Mouse (Mus musculus): ENCODE measurements around the gene Aplp2.

Aplp2 gene

GRCm38 (mm10) chr9:31127876-31128465, 83.6 kb downstream of the Aplp2 start:
- DNase-seq (ENCODE audit: low spot score in 2 of 2) = no peak

GRCm38 (mm10) chr9:31126079-31126478, 85.5 kb downstream of the Aplp2 start:
- no peak for DNase-seq (ENCODE audit: low spot score in 2 of 2)

GRCm38 (mm10) chr9:31122464-31123030, 89.1 kb downstream of the Aplp2 start:
- DNase-seq (ENCODE audit: low spot score in 2 of 2) = no peak

DNA sequence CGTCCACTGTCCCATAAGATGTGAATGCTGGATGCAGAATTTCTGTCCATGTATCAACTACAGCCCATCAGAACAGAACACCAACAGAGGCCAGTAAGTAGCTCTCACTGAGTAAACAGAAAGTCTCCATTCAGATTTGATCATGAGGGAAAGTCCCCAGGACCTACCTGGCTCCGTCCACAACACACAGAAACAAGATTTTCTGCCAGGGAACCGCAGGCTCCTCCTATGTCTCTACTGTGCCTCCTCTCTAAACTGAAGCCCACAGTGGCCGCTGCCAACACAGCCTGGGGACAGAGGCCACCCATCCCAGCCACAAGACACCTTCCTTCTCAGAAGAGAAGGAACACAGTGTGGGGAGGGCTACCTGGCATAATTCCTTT, 91.1 kb downstream of the Aplp2 start:
- no peak for DNase-seq (ENCODE audit: low spot score in 2 of 2)

DNA sequence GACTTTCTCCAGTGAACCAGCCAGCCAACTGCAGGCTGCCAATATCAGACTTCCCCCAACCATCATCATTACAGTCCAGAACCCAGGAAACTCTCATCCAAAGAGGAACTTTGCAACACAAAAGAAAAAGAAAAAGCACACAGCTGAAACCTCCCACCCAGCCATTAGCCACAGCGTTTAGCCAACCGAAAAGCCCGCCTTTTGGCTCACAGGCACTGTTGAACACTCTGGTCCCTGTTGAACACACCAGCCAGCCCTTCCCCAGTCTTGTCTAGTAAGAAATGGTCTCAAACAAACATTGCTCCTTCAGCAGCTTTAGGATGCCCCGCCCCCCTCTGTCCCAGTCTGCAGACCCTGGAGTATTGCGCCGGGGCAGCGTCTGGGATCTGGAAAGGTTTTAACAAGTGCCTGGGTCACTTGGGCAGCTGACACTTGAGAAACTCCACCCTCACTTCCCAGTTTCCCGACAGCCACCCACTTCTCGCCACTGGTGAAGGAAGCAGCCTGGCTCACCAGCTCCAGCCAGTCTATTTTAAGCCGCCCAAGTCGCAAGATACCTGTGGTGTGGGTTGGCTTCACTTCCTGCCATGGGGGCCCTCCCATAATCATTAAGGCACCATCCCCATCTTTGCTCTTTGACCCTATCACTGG, 91.6 kb downstream of the Aplp2 start:
- no peak for DNase-seq (ENCODE audit: low spot score in 2 of 2)

- DNase-seq (ENCODE audit: low spot score in 2 of 2) = no peak
These were observed 92.2 kb downstream of the Aplp2 start for GRCm38 (mm10) chr9:31119405-31119804.

DNA sequence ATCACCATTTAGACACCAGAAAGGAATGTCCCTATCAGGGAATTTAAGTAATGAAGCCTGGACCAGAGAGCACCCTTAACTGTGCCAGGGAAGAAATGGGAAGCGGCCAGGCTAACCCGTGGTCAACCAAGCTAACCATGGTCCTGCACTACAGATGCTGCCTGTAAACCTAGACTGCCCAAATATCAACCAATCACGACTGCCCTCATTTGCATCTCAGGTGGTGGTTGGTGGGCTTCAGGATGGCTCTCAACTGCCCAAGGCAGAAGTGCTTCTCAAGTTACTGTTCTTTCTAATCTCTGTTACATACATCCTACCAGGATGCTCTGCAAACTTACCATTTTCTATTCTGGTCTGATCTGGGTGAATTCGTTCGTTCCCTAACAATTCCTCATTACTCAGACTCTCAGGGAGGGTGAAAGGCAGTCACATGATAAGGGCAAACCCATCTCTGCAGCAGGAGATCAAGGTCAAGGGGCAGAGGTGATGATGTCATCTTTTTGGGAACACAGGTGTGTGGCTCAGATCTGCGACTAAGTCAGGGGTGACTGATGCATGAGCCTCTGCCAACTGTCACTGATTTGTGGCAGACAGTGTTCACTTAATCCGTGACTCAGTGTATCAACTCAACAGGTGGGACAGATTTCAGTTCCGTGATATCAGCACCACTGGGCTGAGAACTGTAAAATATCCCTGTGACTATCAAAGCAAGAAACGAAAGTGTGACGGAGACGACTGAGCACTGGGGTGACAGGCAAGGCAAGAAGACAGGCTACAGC, 92.9 kb downstream of the Aplp2 start:
- DNase-seq (ENCODE audit: low spot score in 2 of 2) = no peak

DNA sequence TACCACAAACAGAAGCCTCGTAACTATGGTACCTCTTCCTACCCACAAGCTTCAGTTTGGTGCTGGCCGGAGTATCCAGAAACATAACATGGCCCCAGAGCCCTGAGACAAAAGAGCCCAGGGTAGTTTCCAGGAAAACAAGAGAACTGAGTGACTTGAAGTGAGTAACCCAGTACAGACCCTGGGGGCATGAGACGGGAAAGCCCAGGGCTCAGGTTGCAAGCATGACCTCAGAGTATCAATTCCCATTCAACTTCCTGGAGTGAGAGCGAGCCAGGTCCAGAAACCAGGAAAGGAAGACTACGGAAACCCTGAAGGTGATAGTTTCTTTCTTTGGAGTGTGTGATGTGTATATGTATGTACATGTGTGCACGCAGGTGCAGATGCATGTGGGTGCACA, 94.1 kb downstream of the Aplp2 start:
- no peak for DNase-seq (ENCODE audit: low spot score in 2 of 2)

DNA sequence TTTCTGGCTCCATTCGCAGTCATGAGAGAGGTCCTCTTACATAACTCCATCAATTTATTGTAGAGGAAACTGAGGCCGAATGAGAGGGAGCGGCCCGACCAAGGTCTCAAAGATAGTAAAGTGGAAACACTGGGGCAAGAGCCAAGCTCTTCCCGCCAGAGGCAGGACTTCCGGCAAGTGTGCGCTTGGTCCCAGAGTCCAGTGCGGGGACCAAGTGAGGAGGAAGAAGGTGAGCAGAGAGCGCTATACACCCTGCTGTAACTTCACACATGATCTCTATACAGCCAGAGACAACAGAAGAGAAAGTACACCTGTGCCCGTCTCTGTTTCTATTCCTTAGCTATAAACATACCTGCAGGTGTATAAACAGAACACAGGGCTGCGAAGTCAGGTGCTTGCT, 94.5 kb downstream of the Aplp2 start:
- DNase-seq (ENCODE audit: low spot score in 2 of 2) = no peak

DNA sequence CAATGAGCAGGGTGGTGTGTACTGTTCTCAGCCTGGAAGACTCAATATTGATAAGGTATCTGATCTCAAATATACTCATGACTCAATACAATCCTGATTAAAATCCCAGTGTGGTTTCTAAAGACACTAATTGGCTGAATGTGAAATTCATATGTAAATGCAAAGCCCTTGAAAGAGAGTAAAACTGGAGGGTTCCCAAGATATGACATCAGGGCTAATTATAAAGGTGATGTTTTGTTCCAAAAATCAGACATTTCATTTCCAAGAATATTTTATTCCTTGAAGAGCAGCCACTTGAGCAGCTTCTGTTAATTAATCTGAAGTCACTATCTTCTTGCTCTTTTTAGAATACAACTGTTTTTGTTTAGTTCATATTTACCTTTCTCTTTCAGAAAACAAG, 96.0 kb downstream of the Aplp2 start:
- no peak for DNase-seq (ENCODE audit: low spot score in 2 of 2)

GRCm38 (mm10) chr9:31108464-31108863, 103.2 kb downstream of the Aplp2 start:
- DNase-seq (ENCODE audit: low spot score in 2 of 2) = no peak

Measured in right cerebral cortex, postnatal 36 days (tissue).